In the genomic region with DNA sequence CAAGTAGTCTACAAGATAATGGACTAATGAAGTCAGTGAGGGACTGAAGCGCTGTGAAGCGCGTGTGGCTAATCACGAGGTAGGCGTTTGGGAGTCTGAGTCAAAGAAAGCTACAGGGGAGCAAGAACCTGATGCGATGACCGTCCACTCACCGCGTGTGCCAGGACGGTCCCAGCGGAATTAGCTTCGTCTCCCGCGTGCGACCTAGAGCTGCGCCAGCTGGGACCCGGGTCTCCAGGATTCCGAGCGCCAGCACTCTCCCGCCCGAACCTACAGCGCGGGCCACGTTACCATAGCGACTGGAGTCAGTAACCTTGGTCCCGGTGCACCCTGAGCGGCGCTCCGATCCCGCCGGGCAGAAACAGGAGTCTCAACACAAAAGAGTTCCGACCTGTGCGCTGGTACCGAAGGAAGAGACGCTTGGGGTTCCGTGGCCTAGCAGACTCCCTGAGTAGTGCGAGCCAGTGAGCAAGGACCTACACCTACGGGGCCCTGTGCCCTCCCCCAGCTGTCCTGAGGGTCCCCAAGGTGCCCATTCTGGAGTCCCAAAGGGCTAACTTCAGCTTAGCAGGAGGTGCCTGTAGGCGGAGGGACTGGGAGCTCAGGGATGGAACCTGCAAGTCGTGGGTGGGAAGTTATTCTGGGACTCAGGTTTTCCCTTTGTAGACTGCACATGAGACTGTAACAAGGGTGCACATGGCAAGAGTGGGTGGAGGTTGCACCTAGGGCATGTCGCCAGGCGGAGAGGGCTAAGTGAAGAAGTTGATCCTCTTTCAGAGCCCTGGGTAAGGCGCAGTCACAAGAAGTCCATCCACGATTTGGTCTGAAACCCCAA, we compare ENCODE assay signal across 7 mouse cellular contexts. TPM values are rescaled to one million over a fixed set of nuclear protein-coding genes. Genes with fewer than 3 reads are reported as not detected.
DNase-seq lines count a peak whose midpoint lies in the region; ATAC-seq lines count a peak whose summit lies in the region.

TSS of gene Ccdc57 (minus strand) at position 309 of the 835 bp plus-strand sequence.

- H3K27ac ChIP-seq in intestine, embryonic 14.5 days (ENCODE audit: low read depth): no peak within 1 kb of the TSS

- H3K27me3 ChIP-seq in intestine, embryonic 14.5 days (replicated peaks; ENCODE audit: control insufficient read depth, insufficient read depth, low read length): no peaks in the 10 kb centered on the region

- 0 out of 2 replicates have a peak, but pooled peaks cover 3% of the 10 kb centered on the region for H3K4me1 ChIP-seq in intestine, embryonic 14.5 days (replicated peaks; ENCODE audit: control insufficient read depth, insufficient read depth, low read length)

- peak within 1 kb of the TSS; percentile 59 for H3K4me2 ChIP-seq in intestine, embryonic 14.5 days (ENCODE audit: low read length)

- H3K36me3 ChIP-seq in intestine, embryonic 14.5 days (ENCODE audit: control insufficient read depth, insufficient read depth, low read length): no peaks in the 10 kb centered on the region

- no peaks in the 10 kb centered on the region for H3K9me3 ChIP-seq in intestine, embryonic 14.5 days (ENCODE audit: control insufficient read depth, low read length)

- peak within 1 kb of the TSS; percentile 69 for H3K9ac ChIP-seq in intestine, embryonic 14.5 days (ENCODE audit: low read length)

- WGBS in intestine, embryonic 14.5 days: 9% methylated on average over 44 of the region's 44 CpGs

- ATAC-seq in intestine, embryonic 14.5 days (replicated peaks; ENCODE audit: low FRiP score, low TSS enrichment, low read depth): peak; percentile 96

- intact Hi-C loops in gastrocnemius, postnatal 14 days (cut with DNase I; ENCODE audit: low total_unique reads): no loop called here
- intact Hi-C loops in left cerebral cortex, postnatal 14 days (cut with DNase I): no loop called here

- H3K4me3 ChIP-seq in intestine, embryonic 14.5 days (ENCODE audit: low read depth, low read length): peak within 1 kb of the TSS; percentile 74

- DNase-seq in adrenal gland, adult (ENCODE audit: inconsistent age in 2 of 2, low spot score in 1 of 2): peak; percentile 89 to 97
- peak; percentile 95 for DNase-seq in embryo, embryonic 10 days (ENCODE audit: low spot score)
- peak; percentile 87 for DNase-seq in gastrocnemius, postnatal 14 days
- peak; percentile 99 for DNase-seq in intestine, embryonic 14.5 days (ENCODE audit: low spot score)
- peak; percentile 92 to 93 for DNase-seq in left cerebral cortex, postnatal 14 days (ENCODE audit: low spot score in 2 of 2)
- DNase-seq in mesoderm, embryonic 11.5 days (ENCODE audit: low read depth, low spot score): peak; percentile 92
- peak; percentile 84 to 88 for DNase-seq in right cerebral cortex, postnatal 36 days (ENCODE audit: low spot score in 2 of 2)

RNA-seq across cellular contexts. Expression of gene Ccdc57, which starts in this region (rescaled TPM):
- 1 to 10 TPM; 2.3 to 2.8 TPM for total RNA-seq in gastrocnemius, postnatal 14 days (2021)
- polyA plus RNA-seq in intestine, embryonic 14.5 days (2014; fragmentation: Nextera tagmentation; extraction: Ambion mirVana): 5.9 and 7.0 TPM in 2 replicates
- total RNA-seq in left cerebral cortex, postnatal 14 days (2021): 1 to 10 TPM; 6.2 to 7.0 TPM
